Mouse (Mus musculus) ES-Bruce4 (cell line): ENCODE results near the gene Mpi. TPM values are rescaled to one million over a fixed set of nuclear protein-coding genes. Genes with fewer than 3 reads are reported as not detected.

ENCODE experiments used
- H3K27ac ChIP-seq: 2 replicates; pipeline ENCODE4 v1.5.1; 2012; ENCODE audit warnings: low read length, inconsistent platforms; ENCODE audit not compliant: insufficient read depth
- H3K27me3 ChIP-seq: 2 replicates; pipeline ENCODE4 v1.6.1; 2012; ENCODE audit warnings: mild to moderate bottlenecking, low read length, inconsistent platforms; ENCODE audit not compliant: control insufficient read depth, poor library complexity, insufficient read depth, severe bottlenecking
- H3K36me3 ChIP-seq: 2 replicates; pipeline ENCODE4 v1.6.1; 2012; ENCODE audit warnings: inconsistent platforms, mild to moderate bottlenecking, low read length, moderate library complexity; ENCODE audit not compliant: control insufficient read depth, poor library complexity, insufficient read depth, severe bottlenecking
- H3K4me1 ChIP-seq: one replicate; pipeline ENCODE4 v1.8.1; 2011; ENCODE audit warnings: low read length; ENCODE audit not compliant: control insufficient read depth, insufficient read depth
- H3K4me3 ChIP-seq: 2 replicates; pipeline ENCODE4 v1.5.1; 2011; ENCODE audit warnings: low read depth, mild to moderate bottlenecking, low read length
- H3K9ac ChIP-seq: 2 replicates; pipeline ENCODE4 v1.6.1; 2012; ENCODE audit warnings: low read depth, mild to moderate bottlenecking, inconsistent platforms; ENCODE audit not compliant: poor library complexity, severe bottlenecking
- H3K9me3 ChIP-seq: replicated peaks from 2 replicates; pipeline ENCODE4 v1.6.1; 2012; ENCODE audit warnings: mild to moderate bottlenecking, low read length, inconsistent platforms; ENCODE audit not compliant: control insufficient read depth, poor library complexity, insufficient read depth, severe bottlenecking
- CTCF ChIP-seq: IDR thresholded peaks from one replicate; pipeline ENCODE4 v1.8.1; 2011; ENCODE audit warnings: low read depth, low read length
- EP300 ChIP-seq: IDR thresholded peaks from 2 replicates; pipeline ENCODE4 v1.6.1; 2011; ENCODE audit warnings: low read depth, low read length; ENCODE audit not compliant: insufficient read depth
- POLR2A ChIP-seq: IDR thresholded peaks from one replicate; pipeline ENCODE4 v1.8.1; 2011; ENCODE audit warnings: low read length; ENCODE audit not compliant: insufficient read depth
- polyA plus RNA-seq: library from polyadenylated mRNA; stranded (reverse); fragments of >200 nt; gene quantifications from 2 replicates; pipeline ENCODE4 v1.2.4, GENCODE M21; 2011; ENCODE audit warnings: low read depth; ENCODE audit not compliant: missing spikeins, insufficient read depth, insufficient read length

Gene Mpi
- polyA plus RNA-seq, 1 experiment = 39.1 TPM

DNA sequence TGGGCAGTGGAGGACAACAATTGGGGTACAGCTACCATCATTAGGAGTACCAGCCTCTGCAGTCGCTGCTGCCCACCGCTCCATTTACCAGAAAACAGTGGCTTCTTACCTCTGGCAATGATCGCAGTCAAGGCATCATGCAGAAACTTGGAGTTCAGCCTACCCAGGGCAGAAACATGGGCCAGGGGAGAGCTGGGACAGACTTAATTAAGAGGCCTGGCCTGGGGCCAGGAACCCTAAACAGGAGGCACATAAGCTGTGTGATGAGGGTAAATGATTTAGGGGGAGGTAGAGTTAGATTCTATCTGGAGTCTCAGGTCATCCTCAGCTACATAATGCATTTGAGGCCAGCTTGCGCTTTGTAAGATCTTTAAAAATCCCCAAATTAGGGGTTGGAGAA lies 3.4 kb downstream of the Mpi start:
- no peaks in the 10 kb centered on the region for H3K27me3 ChIP-seq
- no peaks in the 10 kb centered on the region for H3K9me3 ChIP-seq
- peaks cover 5% of the 10 kb centered on the region for H3K4me1 ChIP-seq
- H3K9ac ChIP-seq = no peak overlapping the region
- H3K36me3 ChIP-seq = peaks cover 6% of the 10 kb centered on the region
- TF ChIP-seq CTCF (no peak), EP300 (no peak), POLR2A (no peak)
- no peak overlapping the region for H3K4me3 ChIP-seq
- H3K27ac ChIP-seq = no peak overlapping the region

DNA sequence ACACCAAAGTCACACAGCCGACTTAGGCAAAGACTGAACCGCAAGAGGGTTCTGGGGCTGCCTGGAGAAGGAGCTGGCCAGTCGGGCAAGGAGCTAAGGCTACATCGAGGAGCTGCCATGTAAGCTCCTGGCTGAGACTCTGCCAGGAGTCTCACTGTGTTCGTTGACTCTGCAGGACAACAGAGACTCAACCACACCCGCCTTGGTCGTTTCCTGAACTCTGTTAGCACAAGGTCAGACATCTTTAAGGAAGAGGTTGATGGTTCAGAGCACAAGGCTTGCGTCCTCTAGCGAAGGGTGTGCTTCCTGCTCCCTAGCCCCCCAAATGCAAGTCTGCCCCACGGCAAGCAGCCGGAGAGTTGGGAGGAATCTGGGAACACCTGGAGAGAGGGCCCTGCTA lies 4.7 kb downstream of the Mpi start:
- no peaks in the 10 kb centered on the region for H3K9me3 ChIP-seq
- H3K4me3 ChIP-seq = no peak overlapping the region
- H3K27ac ChIP-seq = no peak overlapping the region
- TF ChIP-seq EP300 (no peak), CTCF (no peak), POLR2A (no peak)
- no peak overlapping the region for H3K9ac ChIP-seq
- H3K27me3 ChIP-seq = no peaks in the 10 kb centered on the region
- H3K4me1 ChIP-seq = no peaks in the 10 kb centered on the region
- H3K36me3 ChIP-seq = peaks cover 10% of the 10 kb centered on the region

DNA sequence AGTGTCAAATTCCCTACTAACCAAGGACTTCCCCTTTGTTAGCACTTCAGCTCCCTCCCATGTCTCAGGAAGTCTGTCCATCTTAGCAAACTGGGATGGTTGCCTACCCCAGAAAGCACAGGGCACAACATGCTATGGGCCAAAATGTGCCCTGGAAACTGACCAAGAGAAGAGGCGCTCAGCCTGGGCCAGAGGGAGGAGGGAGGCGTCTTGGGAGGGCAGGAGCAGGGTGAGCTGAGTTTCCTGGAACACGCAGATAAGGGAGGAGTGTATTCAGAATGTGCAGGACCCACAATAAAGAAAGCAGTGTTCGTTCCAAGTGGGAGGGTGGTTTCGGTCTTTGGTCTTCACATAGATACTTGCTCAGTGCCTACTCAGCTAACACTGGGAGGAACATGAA lies 5.3 kb downstream of the Mpi start:
- TF ChIP-seq EP300 (no peak), CTCF (no peak), POLR2A (no peak)
- H3K9ac ChIP-seq = no peak overlapping the region
- no peak overlapping the region for H3K27ac ChIP-seq
- H3K9me3 ChIP-seq = no peaks in the 10 kb centered on the region
- peaks cover 10% of the 10 kb centered on the region for H3K36me3 ChIP-seq
- no peaks in the 10 kb centered on the region for H3K27me3 ChIP-seq
- H3K4me1 ChIP-seq = no peaks in the 10 kb centered on the region
- no peak overlapping the region for H3K4me3 ChIP-seq

DNA sequence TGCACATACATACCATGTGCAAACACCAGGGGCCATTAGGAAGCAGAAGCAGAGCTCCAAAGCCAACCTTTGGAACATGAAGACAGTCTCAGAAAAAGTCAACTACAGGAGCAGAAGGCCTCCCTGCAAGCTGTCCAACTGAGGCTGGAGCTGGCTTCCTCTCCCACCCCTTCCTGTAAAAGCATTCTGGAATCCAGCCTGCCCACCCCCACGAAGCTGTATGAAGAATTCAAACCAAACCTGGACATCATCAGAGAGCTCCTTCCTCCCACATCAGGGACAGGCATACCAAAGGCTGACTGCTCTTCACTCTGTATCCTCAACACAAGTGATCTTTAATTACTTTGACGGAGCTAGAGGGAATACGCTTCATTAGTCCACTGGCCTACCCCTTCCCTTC lies 8.6 kb downstream of the Mpi start:
- no peaks in the 10 kb centered on the region for H3K9me3 ChIP-seq
- no peaks in the 10 kb centered on the region for H3K4me1 ChIP-seq
- peaks cover 7% of the 10 kb centered on the region for H3K36me3 ChIP-seq
- no peaks in the 10 kb centered on the region for H3K27me3 ChIP-seq
- no peak overlapping the region for H3K9ac ChIP-seq
- no peak overlapping the region for H3K4me3 ChIP-seq
- no peak overlapping the region for H3K27ac ChIP-seq
- no peak for TF ChIP-seq POLR2A
- TF ChIP-seq CTCF = no peak
- no peak for TF ChIP-seq EP300

DNA sequence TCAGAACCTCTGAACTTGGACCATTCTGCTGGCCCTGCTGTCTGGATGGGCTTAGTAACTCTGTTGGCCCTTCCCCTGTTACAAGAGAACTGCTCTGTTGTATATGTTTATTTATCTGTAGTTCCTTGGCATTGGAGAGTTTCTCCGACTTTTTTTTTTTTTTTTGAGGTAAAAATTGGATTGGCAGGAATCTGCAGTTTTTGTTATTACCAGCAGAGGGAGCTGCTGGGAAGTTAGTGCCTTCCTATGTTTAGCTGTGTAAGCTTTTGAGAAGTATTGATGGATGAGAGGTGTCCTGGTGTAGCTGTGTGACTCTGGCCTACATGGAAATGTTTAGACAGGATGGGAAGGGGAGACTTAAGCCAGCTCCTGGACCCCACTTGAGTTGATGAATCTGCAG lies 11.3 kb downstream of the Mpi start:
- H3K4me1 ChIP-seq = no peaks in the 10 kb centered on the region
- H3K27ac ChIP-seq = no peak overlapping the region
- H3K27me3 ChIP-seq = no peaks in the 10 kb centered on the region
- no peak overlapping the region for H3K4me3 ChIP-seq
- TF ChIP-seq CTCF (no peak), POLR2A (no peak), EP300 (no peak)
- peaks cover 7% of the 10 kb centered on the region for H3K36me3 ChIP-seq
- H3K9ac ChIP-seq = no peak overlapping the region
- H3K9me3 ChIP-seq = no peaks in the 10 kb centered on the region

DNA sequence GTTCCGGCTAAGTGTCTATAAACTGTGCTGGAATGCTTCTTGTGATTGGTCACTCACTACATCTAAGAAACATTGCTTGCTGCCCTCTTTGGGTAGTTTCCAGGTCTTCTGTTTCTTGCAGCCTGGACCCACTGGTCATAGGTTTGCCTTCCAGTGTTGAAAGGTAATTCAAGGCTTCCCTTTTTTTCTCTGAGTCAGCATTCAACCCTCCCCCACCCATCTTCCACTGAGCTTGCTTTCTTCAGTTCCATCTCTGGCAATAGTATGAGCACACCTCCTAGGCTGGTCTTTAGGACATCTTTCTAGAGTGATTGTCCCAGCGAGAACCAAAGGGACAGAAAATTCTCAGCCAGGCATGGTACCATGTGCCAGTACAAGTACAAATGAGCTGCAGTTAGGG lies 13.0 kb downstream of the Mpi start:
- no peak overlapping the region for H3K4me3 ChIP-seq
- H3K27ac ChIP-seq = no peak overlapping the region
- no peaks in the 10 kb centered on the region for H3K4me1 ChIP-seq
- H3K9me3 ChIP-seq = no peaks in the 10 kb centered on the region
- peaks cover 4% of the 10 kb centered on the region for H3K36me3 ChIP-seq
- no peak overlapping the region for H3K9ac ChIP-seq
- TF ChIP-seq POLR2A = no peak
- TF ChIP-seq EP300 = no peak
- TF ChIP-seq CTCF = no peak
- no peaks in the 10 kb centered on the region for H3K27me3 ChIP-seq
